Mouse (Mus musculus): Measurements from ENCODE around the gene Tceanc2. TPM values are rescaled to one million over a fixed set of nuclear protein-coding genes. Genes with fewer than 3 reads are reported as not detected.
A peak's percentile ranks its signal among the peaks of the same experiment; 100 is the strongest.

The Tceanc2 gene
- polyA plus RNA-seq, 1 experiment from 2014 or later: 28.0 TPM

GRCm38 (mm10) chr4:107139836-107140631 lies 38.9 kb downstream of the Tceanc2 start:
- Histone ChIP-seq H3K4me1 (ENCODE audit: control insufficient read depth, insufficient read depth, low read length) (peaks cover 27% of the 10 kb centered on the region), H3K27me3 (replicated peaks; ENCODE audit: control insufficient read depth, insufficient read depth, low read length) (no peaks in the 10 kb centered on the region), H3K4me3 (ENCODE audit: low read depth, low read length) (no peak overlapping the region), H3K9ac (ENCODE audit: low read length) (peak overlapping the region; percentile 30), H3K9me3 (replicated peaks; ENCODE audit: control insufficient read depth, low read length) (no peaks in the 10 kb centered on the region), H3K36me3 (ENCODE audit: control insufficient read depth, insufficient read depth, low read length) (no peaks in the 10 kb centered on the region), H3K4me2 (ENCODE audit: low read length) (peak overlapping the region; percentile 25; the same call in 1 of the 2 replicates), H3K27ac (ENCODE audit: low read depth, low read length) (peak overlapping the region; percentile 46; the same call in 1 of the 2 replicates)
- DNase-seq (ENCODE audit: low spot score) (no peak), ATAC-seq (no peak)
- 42% methylated on average over 13 of the region's 13 CpGs for WGBS

GRCm38 (mm10) chr4:107138948-107139835 lies 39.7 kb downstream of the Tceanc2 start:
- ATAC-seq (peak; percentile 62; the same call in 1 of the 2 replicates), DNase-seq (ENCODE audit: low spot score) (peak; percentile 66)
- Histone ChIP-seq H3K27ac (ENCODE audit: low read depth, low read length) (peak overlapping the region; percentile 46; the same call in 1 of the 2 replicates), H3K27me3 (replicated peaks; ENCODE audit: control insufficient read depth, insufficient read depth, low read length) (no peaks in the 10 kb centered on the region), H3K36me3 (ENCODE audit: control insufficient read depth, insufficient read depth, low read length) (no peaks in the 10 kb centered on the region), H3K4me2 (ENCODE audit: low read length) (peak overlapping the region; percentile 25), H3K4me1 (ENCODE audit: control insufficient read depth, insufficient read depth, low read length) (peaks cover 25% of the 10 kb centered on the region), H3K9ac (ENCODE audit: low read length) (peak overlapping the region; percentile 35), H3K9me3 (replicated peaks; ENCODE audit: control insufficient read depth, low read length) (no peaks in the 10 kb centered on the region), H3K4me3 (ENCODE audit: low read depth, low read length) (no peak overlapping the region)
- 11% methylated on average over 37 of the region's 37 CpGs for WGBS

- Histone ChIP-seq H3K4me1 (ENCODE audit: control insufficient read depth, insufficient read depth, low read length) (peaks cover 25% of the 10 kb centered on the region), H3K9me3 (replicated peaks; ENCODE audit: control insufficient read depth, low read length) (no peaks in the 10 kb centered on the region)
These were observed 42.4 kb downstream of the Tceanc2 start for GRCm38 (mm10) chr4:107136531-107136930.

GRCm38 (mm10) chr4:107135663-107136062 lies 43.3 kb downstream of the Tceanc2 start:
- 81% methylated on average over 5 of the region's 5 CpGs for WGBS
- Histone ChIP-seq H3K4me2 (ENCODE audit: low read length) (no peak overlapping the region), H3K27me3 (replicated peaks; ENCODE audit: control insufficient read depth, insufficient read depth, low read length) (no peaks in the 10 kb centered on the region), H3K9ac (ENCODE audit: low read length) (no peak overlapping the region), H3K36me3 (ENCODE audit: control insufficient read depth, insufficient read depth, low read length) (no peaks in the 10 kb centered on the region), H3K4me3 (ENCODE audit: low read depth, low read length) (no peak overlapping the region), H3K9me3 (replicated peaks; ENCODE audit: control insufficient read depth, low read length) (no peaks in the 10 kb centered on the region), H3K4me1 (ENCODE audit: control insufficient read depth, insufficient read depth, low read length) (peaks cover 26% of the 10 kb centered on the region), H3K27ac (ENCODE audit: low read depth, low read length) (no peak overlapping the region)
- ATAC-seq: no peak
- DNase-seq (ENCODE audit: low spot score): no peak

More at GRCm38 (mm10) chr4:107136531-107136930, 42.4 kb downstream of the Tceanc2 start:
- no peak overlapping the region for H3K9ac ChIP-seq (ENCODE audit: low read length)
- no peak overlapping the region for H3K4me3 ChIP-seq (ENCODE audit: low read depth, low read length)
- DNase-seq (ENCODE audit: low spot score): no peak
- WGBS: 60% methylated on average over 3 of the region's 3 CpGs
- no peak for ATAC-seq
- no peak overlapping the region for H3K4me2 ChIP-seq (ENCODE audit: low read length)
- H3K27ac ChIP-seq (ENCODE audit: low read depth, low read length): no peak overlapping the region
- no peaks in the 10 kb centered on the region for H3K36me3 ChIP-seq (ENCODE audit: control insufficient read depth, insufficient read depth, low read length)
- no peaks in the 10 kb centered on the region for H3K27me3 ChIP-seq (replicated peaks; ENCODE audit: control insufficient read depth, insufficient read depth, low read length)

- H3K27me3 ChIP-seq (replicated peaks; ENCODE audit: control insufficient read depth, insufficient read depth, low read length): no peaks in the 10 kb centered on the region
- 95% methylated on average over 3 of the region's 3 CpGs for WGBS
- H3K4me2 ChIP-seq (ENCODE audit: low read length): no peak overlapping the region
- H3K4me3 ChIP-seq (ENCODE audit: low read depth, low read length): no peak overlapping the region
- peaks cover 21% of the 10 kb centered on the region for H3K4me1 ChIP-seq (ENCODE audit: control insufficient read depth, insufficient read depth, low read length)
- ATAC-seq: no peak
- no peak overlapping the region for H3K27ac ChIP-seq (ENCODE audit: low read depth, low read length)
- DNase-seq (ENCODE audit: low spot score): no peak
- no peaks in the 10 kb centered on the region for H3K36me3 ChIP-seq (ENCODE audit: control insufficient read depth, insufficient read depth, low read length)
- no peaks in the 10 kb centered on the region for H3K9me3 ChIP-seq (replicated peaks; ENCODE audit: control insufficient read depth, low read length)
- no peak overlapping the region for H3K9ac ChIP-seq (ENCODE audit: low read length)
These were observed 44.0 kb downstream of the Tceanc2 start for GRCm38 (mm10) chr4:107134891-107135290.

- Histone ChIP-seq H3K36me3 (ENCODE audit: control insufficient read depth, insufficient read depth, low read length) (no peaks in the 10 kb centered on the region), H3K9ac (ENCODE audit: low read length) (0 out of 2 replicates have a peak overlapping the region, but pooled peaks have one; percentile 5), H3K27ac (ENCODE audit: low read depth, low read length) (no peak overlapping the region; the same call in 1 of the 2 replicates), H3K4me3 (ENCODE audit: low read depth, low read length) (no peak overlapping the region), H3K27me3 (replicated peaks; ENCODE audit: control insufficient read depth, insufficient read depth, low read length) (no peaks in the 10 kb centered on the region), H3K4me1 (ENCODE audit: control insufficient read depth, insufficient read depth, low read length) (peaks cover 16% of the 10 kb centered on the region), H3K9me3 (replicated peaks; ENCODE audit: control insufficient read depth, low read length) (no peaks in the 10 kb centered on the region), H3K4me2 (ENCODE audit: low read length) (no peak overlapping the region)
- ATAC-seq (no peak), DNase-seq (ENCODE audit: low spot score) (no peak)
- 13% methylated on average over 9 of the region's 9 CpGs for WGBS
These were observed 48.4 kb downstream of the Tceanc2 start for GRCm38 (mm10) chr4:107130534-107130933.

- no peak overlapping the region for H3K4me3 ChIP-seq (ENCODE audit: low read depth, low read length)
- H3K4me1 ChIP-seq (ENCODE audit: control insufficient read depth, insufficient read depth, low read length): peaks cover 16% of the 10 kb centered on the region
- no peaks in the 10 kb centered on the region for H3K9me3 ChIP-seq (replicated peaks; ENCODE audit: control insufficient read depth, low read length)
- H3K36me3 ChIP-seq (ENCODE audit: control insufficient read depth, insufficient read depth, low read length): no peaks in the 10 kb centered on the region
- H3K27ac ChIP-seq (ENCODE audit: low read depth, low read length): no peak overlapping the region
- no peaks in the 10 kb centered on the region for H3K27me3 ChIP-seq (replicated peaks; ENCODE audit: control insufficient read depth, insufficient read depth, low read length)
- DNase-seq (ENCODE audit: low spot score) (no peak), ATAC-seq (no peak)
- WGBS: 65% methylated on average over 8 of the region's 8 CpGs
- no peak overlapping the region for H3K9ac ChIP-seq (ENCODE audit: low read length)
- H3K4me2 ChIP-seq (ENCODE audit: low read length): no peak overlapping the region
These were observed 49.5 kb downstream of the Tceanc2 start for GRCm38 (mm10) chr4:107129373-107129772.

- Histone ChIP-seq H3K4me2 (ENCODE audit: low read length) (no peak overlapping the region), H3K4me3 (ENCODE audit: low read depth, low read length) (no peak overlapping the region), H3K27me3 (replicated peaks; ENCODE audit: control insufficient read depth, insufficient read depth, low read length) (no peaks in the 10 kb centered on the region), H3K36me3 (ENCODE audit: control insufficient read depth, insufficient read depth, low read length) (no peaks in the 10 kb centered on the region), H3K4me1 (ENCODE audit: control insufficient read depth, insufficient read depth, low read length) (peaks cover 16% of the 10 kb centered on the region), H3K9me3 (replicated peaks; ENCODE audit: control insufficient read depth, low read length) (no peaks in the 10 kb centered on the region), H3K9ac (ENCODE audit: low read length) (no peak overlapping the region), H3K27ac (ENCODE audit: low read depth, low read length) (no peak overlapping the region; the same call in 1 of the 2 replicates)
- DNase-seq (ENCODE audit: low spot score): peak; percentile 63
- 14% methylated on average over 13 of the region's 13 CpGs for WGBS
- ATAC-seq: peak; percentile 78
These were observed 50.8 kb downstream of the Tceanc2 start for GRCm38 (mm10) chr4:107127901-107128669.
